8 mouse cellular contexts compared by ENCODE assay signal in the genomic region with DNA sequence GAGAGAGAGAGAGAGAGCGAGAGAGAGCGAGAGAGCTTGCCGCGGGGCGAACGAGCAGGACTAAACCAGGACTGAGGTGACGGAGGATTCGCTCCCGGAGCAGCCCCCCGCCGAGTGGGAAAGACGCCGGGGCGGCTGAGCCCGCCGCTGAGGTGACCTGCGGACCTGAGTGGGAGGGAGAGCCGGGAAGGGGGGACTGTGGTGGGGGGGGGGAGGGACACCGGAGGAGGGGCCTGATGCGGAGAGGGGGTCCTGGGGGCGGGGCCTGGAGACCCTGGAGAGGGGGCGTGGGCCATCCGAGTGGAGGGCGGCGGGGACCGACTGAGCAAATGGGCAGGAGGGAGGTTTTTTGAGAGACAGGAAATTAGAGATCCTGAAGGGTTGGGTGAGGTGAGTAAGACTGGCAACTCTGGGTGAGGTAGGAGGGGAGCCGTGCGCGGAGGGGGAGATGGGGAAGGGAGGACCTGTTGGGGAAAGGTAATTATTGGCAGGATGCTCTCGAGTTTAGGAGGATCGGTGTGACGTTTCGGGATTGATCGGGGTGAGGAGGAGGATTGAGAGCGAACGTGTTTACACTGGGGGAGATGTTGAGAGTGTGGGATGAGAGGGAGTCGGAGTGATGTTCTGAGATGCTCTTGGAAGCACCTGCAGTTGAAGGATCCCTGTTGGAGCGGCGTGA. TPM values are rescaled to one million over a fixed set of nuclear protein-coding genes. Genes with fewer than 3 reads are reported as not detected.
DNase-seq lines count a peak whose midpoint lies in the region; ATAC-seq and TF ChIP-seq lines count a peak whose summit lies in the region.

No protein-coding gene starts in this region.

- H3K4me1 ChIP-seq in ES-E14 (ENCODE audit: control insufficient read depth in 2 of 2, insufficient read depth in 2 of 2, low read length in 2 of 2, poor library complexity in 1 of 2): peaks cover 0 to 2% of the 10 kb centered on the region in 2 experiments; a peak in 2 of 4 replicates
- peaks cover 13% of the 10 kb centered on the region for H3K4me1 ChIP-seq in embryonic facial prominence, embryonic 13.5 days
- peaks cover 14% of the 10 kb centered on the region; the same call in 1 of the 2 replicates for H3K4me1 ChIP-seq in hindbrain, embryonic 14.5 days (replicated peaks; ENCODE audit: control insufficient read depth, insufficient read depth, low read length)
- H3K4me1 ChIP-seq in limb, embryonic 13.5 days: peaks cover 11% of the 10 kb centered on the region
- peaks cover 8% of the 10 kb centered on the region for H3K4me1 ChIP-seq in midbrain, embryonic 16.5 days (ENCODE audit: control insufficient read depth, insufficient read depth, low read length)

- DNase-seq in gastrocnemius, postnatal 25 days: peak; percentile 62
- DNase-seq in gastrocnemius, adult 8-10 months (ENCODE audit: low spot score in 2 of 2): no peak
- DNase-seq in ES-E14 (ENCODE audit: low read depth, low spot score): peak; percentile 70
- peak; percentile 67 for DNase-seq in hindbrain, embryonic 14.5 days (ENCODE audit: low spot score)
- peak; percentile 75 for DNase-seq in thymus, postnatal 14 days

- H3K4me3 ChIP-seq in ES-E14 (ENCODE audit: insufficient read depth in 1 of 2, low read depth in 1 of 2, low read length in 2 of 2, poor library complexity in 1 of 2, severe bottlenecking in 1 of 2): peak overlapping the region; percentile 89
- peak overlapping the region; percentile 62 for H3K4me3 ChIP-seq in embryonic facial prominence, embryonic 13.5 days
- H3K4me3 ChIP-seq in hindbrain, embryonic 14.5 days (replicated peaks; ENCODE audit: low read length): peak overlapping the region; percentile 62
- peak overlapping the region; percentile 60 for H3K4me3 ChIP-seq in limb, embryonic 13.5 days
- H3K4me3 ChIP-seq in midbrain, embryonic 16.5 days (ENCODE audit: low read depth, low read length): peak overlapping the region; percentile 67

- 0 out of 2 replicates have a peak, but pooled peaks cover 4% of the 10 kb centered on the region for H3K36me3 ChIP-seq in ES-E14 (ENCODE audit: control insufficient read depth, insufficient read depth, low read length, poor library complexity, severe bottlenecking)
- peaks cover 22% of the 10 kb centered on the region for H3K36me3 ChIP-seq in embryonic facial prominence, embryonic 13.5 days
- H3K36me3 ChIP-seq in hindbrain, embryonic 14.5 days (replicated peaks; ENCODE audit: control insufficient read depth, insufficient read depth): peaks cover 23% of the 10 kb centered on the region
- peaks cover 31% of the 10 kb centered on the region for H3K36me3 ChIP-seq in limb, embryonic 13.5 days
- peaks cover 9% of the 10 kb centered on the region for H3K36me3 ChIP-seq in midbrain, embryonic 16.5 days (ENCODE audit: control insufficient read depth, insufficient read depth, low read length)

- peak overlapping the region; percentile 89 for H3K27ac ChIP-seq in ES-E14 (ENCODE audit: insufficient read depth, low read depth, low read length, poor library complexity, severe bottlenecking)
- peak overlapping the region; percentile 94 for H3K27ac ChIP-seq in embryonic facial prominence, embryonic 13.5 days
- H3K27ac ChIP-seq in hindbrain, embryonic 14.5 days: peak overlapping the region; percentile 95
- peak overlapping the region; percentile 90 for H3K27ac ChIP-seq in limb, embryonic 13.5 days
- H3K27ac ChIP-seq in midbrain, embryonic 16.5 days (ENCODE audit: low read length): peak overlapping the region; percentile 93

- H3K27me3 ChIP-seq in embryonic facial prominence, embryonic 13.5 days: no peaks in the 10 kb centered on the region
- H3K27me3 ChIP-seq in hindbrain, embryonic 14.5 days (ENCODE audit: control insufficient read depth, insufficient read depth, low read length): no peaks in the 10 kb centered on the region
- no peaks in the 10 kb centered on the region for H3K27me3 ChIP-seq in limb, embryonic 13.5 days
- H3K27me3 ChIP-seq in midbrain, embryonic 16.5 days (ENCODE audit: control insufficient read depth, insufficient read depth, low read depth, low read length): no peaks in the 10 kb centered on the region

- no peaks in the 10 kb centered on the region for H3K9me3 ChIP-seq in ES-E14 (ENCODE audit: control insufficient read depth, insufficient read depth, low read depth, low read length)
- no peaks in the 10 kb centered on the region for H3K9me3 ChIP-seq in embryonic facial prominence, embryonic 13.5 days
- no peaks in the 10 kb centered on the region for H3K9me3 ChIP-seq in hindbrain, embryonic 14.5 days (ENCODE audit: control insufficient read depth, low read length)
- H3K9me3 ChIP-seq in limb, embryonic 13.5 days: no peaks in the 10 kb centered on the region
- no peaks in the 10 kb centered on the region for H3K9me3 ChIP-seq in midbrain, embryonic 16.5 days (replicated peaks; ENCODE audit: control insufficient read depth, low read length, poor library complexity, severe bottlenecking)

- peak overlapping the region; percentile 89 for H3K9ac ChIP-seq in ES-E14 (ENCODE audit: insufficient read depth, low read depth, low read length, poor library complexity, severe bottlenecking)
- peak overlapping the region; percentile 84 for H3K9ac ChIP-seq in embryonic facial prominence, embryonic 13.5 days
- peak overlapping the region; percentile 73 for H3K9ac ChIP-seq in hindbrain, embryonic 14.5 days
- H3K9ac ChIP-seq in limb, embryonic 13.5 days: peak overlapping the region; percentile 78
- H3K9ac ChIP-seq in midbrain, embryonic 16.5 days (ENCODE audit: low read depth, low read length): peak overlapping the region; percentile 70

- in situ Hi-C loops in ES-E14 (cut with MboI; ENCODE audit: low sequenced_read_pairs in 2 of 2, unreplicated experiment in 2 of 2): no loop called here

- peak overlapping the region; percentile 70 for H3K4me2 ChIP-seq in embryonic facial prominence, embryonic 13.5 days
- peak overlapping the region; percentile 57 for H3K4me2 ChIP-seq in hindbrain, embryonic 14.5 days (replicated peaks)
- peak overlapping the region; percentile 79 for H3K4me2 ChIP-seq in limb, embryonic 13.5 days (replicated peaks)
- peak overlapping the region; percentile 69 for H3K4me2 ChIP-seq in midbrain, embryonic 16.5 days (ENCODE audit: low read length)

- WGBS in embryonic facial prominence, embryonic 13.5 days: under 1% methylated on average over 38 of the region's 39 CpGs
- WGBS in hindbrain, embryonic 14.5 days: under 1% methylated on average over 38 of the region's 39 CpGs
- under 1% methylated on average over 37 of the region's 39 CpGs for WGBS in limb, embryonic 13.5 days
- under 1% methylated on average over 29 of the region's 39 CpGs for WGBS in midbrain, embryonic 16.5 days

- peak; percentile 75 for ATAC-seq in embryonic facial prominence, embryonic 13.5 days (ENCODE audit: insufficient number of reproducible peaks, insufficient read depth, low FRiP score, low TSS enrichment, low read depth)
- peak; percentile 67 for ATAC-seq in hindbrain, embryonic 14.5 days (ENCODE audit: low FRiP score)
- ATAC-seq in limb, embryonic 13.5 days (ENCODE audit: low FRiP score, low read depth): peak; percentile 82
- ATAC-seq in midbrain, embryonic 16.5 days: peak; percentile 76

TF ChIP-seq in ES-E14, 5 proteins besides CTCF, POLR2A, EP300 and RAD21:
- TF ChIP-seq CHD2 (IDR thresholded peaks at IDR 0.05; ENCODE audit: low read depth, low read length) (no peak), ZNF384 (IDR thresholded peaks at IDR 0.05; ENCODE audit: low read depth, low read length) (no peak), ZC3H11A (IDR thresholded peaks at IDR 0.05; ENCODE audit: borderline replicate concordance, low read depth, low read length) (no peak), HCFC1 (IDR thresholded peaks at IDR 0.05; ENCODE audit: borderline replicate concordance, insufficient read depth, low read length) (no peak), MAFK (IDR thresholded peaks at IDR 0.05; ENCODE audit: insufficient read depth, low read depth, low read length) (no peak)

RNA-seq across cellular contexts. Expression of a gene that starts 0.5 kb away (rescaled TPM):
- total RNA-seq in gastrocnemius, postnatal 25 days (2021): 1 to 10 TPM; 4.1 to 4.9 TPM
- total RNA-seq in gastrocnemius, adult 8-10 months (2022): 1 to 10 TPM; 5.0 to 9.1 (median 7.7) TPM
- total RNA-seq in ES-E14 (2012; rRNA removed): 4.7 and 5.8 TPM in 2 replicates
- 6.3 and 6.8 TPM in 2 replicates for polyA plus RNA-seq in embryonic facial prominence, embryonic 13.5 days (2015; fragmentation: Nextera tagmentation; extraction: Ambion mirVana)
- polyA plus RNA-seq in hindbrain, embryonic 14.5 days (2014; fragmentation: Nextera tagmentation; extraction: Ambion mirVana): 4.7 and 4.8 TPM in 2 replicates
- polyA plus RNA-seq in limb, embryonic 13.5 days (2015; fragmentation: Nextera tagmentation; extraction: Ambion mirVana): 4.9 and 5.4 TPM in 2 replicates
- polyA plus RNA-seq in midbrain, embryonic 16.5 days (2015; fragmentation: Nextera tagmentation; extraction: Ambion mirVana): 4.5 and 4.7 TPM in 2 replicates

RNA-seq across cellular contexts. Expression of a gene that starts 27.3 kb away (rescaled TPM):
- under 1 TPM; 0.23 to 0.40 TPM for total RNA-seq in gastrocnemius, postnatal 25 days (2021)
- under 1 TPM in 2 of 4 experiments, not detected in 2; 0.08 to 0.29 TPM for total RNA-seq in gastrocnemius, adult 8-10 months (2022)
- total RNA-seq in ES-E14 (2012; rRNA removed): 0.98 and 1.4 TPM in 2 replicates
- polyA plus RNA-seq in embryonic facial prominence, embryonic 13.5 days (2015; fragmentation: Nextera tagmentation; extraction: Ambion mirVana): 3.9 and 4.7 TPM in 2 replicates
- polyA plus RNA-seq in hindbrain, embryonic 14.5 days (2014; fragmentation: Nextera tagmentation; extraction: Ambion mirVana): 12.0 and 12.9 TPM in 2 replicates
- polyA plus RNA-seq in limb, embryonic 13.5 days (2015; fragmentation: Nextera tagmentation; extraction: Ambion mirVana): 4.2 and 4.4 TPM in 2 replicates
- polyA plus RNA-seq in midbrain, embryonic 16.5 days (2015; fragmentation: Nextera tagmentation; extraction: Ambion mirVana): 9.6 and 10.6 TPM in 2 replicates

RNA-seq across cellular contexts. Expression of a gene that starts 43.7 kb away (rescaled TPM):
- under 1 TPM; 0.13 to 0.56 TPM for total RNA-seq in gastrocnemius, postnatal 25 days (2021)
- total RNA-seq in gastrocnemius, adult 8-10 months (2022): under 1 TPM in 2 of 4 experiments, not detected in 2; 0.07 to 0.13 TPM
- total RNA-seq in ES-E14 (2012; rRNA removed): 32.7 and 51.3 TPM in 2 replicates
- polyA plus RNA-seq in embryonic facial prominence, embryonic 13.5 days (2015; fragmentation: Nextera tagmentation; extraction: Ambion mirVana): 26.9 and 31.5 TPM in 2 replicates
- polyA plus RNA-seq in hindbrain, embryonic 14.5 days (2014; fragmentation: Nextera tagmentation; extraction: Ambion mirVana): 4.3 and 5.2 TPM in 2 replicates
- polyA plus RNA-seq in limb, embryonic 13.5 days (2015; fragmentation: Nextera tagmentation; extraction: Ambion mirVana): 31.4 and 32.3 TPM in 2 replicates
- polyA plus RNA-seq in midbrain, embryonic 16.5 days (2015; fragmentation: Nextera tagmentation; extraction: Ambion mirVana): 2.4 TPM in 2 replicates

RNA-seq across cellular contexts. Expression of a gene that starts 59.2 kb away (rescaled TPM):
- 10 to 100 TPM; 13.9 to 15.0 TPM for total RNA-seq in gastrocnemius, postnatal 25 days (2021)
- total RNA-seq in gastrocnemius, adult 8-10 months (2022): 10 to 100 TPM; 14.1 to 18.4 (median 15.2) TPM
- total RNA-seq in ES-E14 (2012; rRNA removed): 11.7 and 14.6 TPM in 2 replicates
- polyA plus RNA-seq in embryonic facial prominence, embryonic 13.5 days (2015; fragmentation: Nextera tagmentation; extraction: Ambion mirVana): 39.0 and 40.3 TPM in 2 replicates
- polyA plus RNA-seq in hindbrain, embryonic 14.5 days (2014; fragmentation: Nextera tagmentation; extraction: Ambion mirVana): 49.3 and 57.4 TPM in 2 replicates
- polyA plus RNA-seq in limb, embryonic 13.5 days (2015; fragmentation: Nextera tagmentation; extraction: Ambion mirVana): 39.5 and 40.0 TPM in 2 replicates
- polyA plus RNA-seq in midbrain, embryonic 16.5 days (2015; fragmentation: Nextera tagmentation; extraction: Ambion mirVana): 47.0 and 51.7 TPM in 2 replicates

Comparison
In these comparisons a context has a peak if more than half of its experiments do, and no peak if none do; other contexts are left out.
1. DNase-seq: peak in gastrocnemius, postnatal 25 days (single experiment), ES-E14 (single experiment), hindbrain, embryonic 14.5 days (single experiment) and thymus, postnatal 14 days (single experiment); none in gastrocnemius, adult 8-10 months (0 of 2).
2. Peak in every context shown above with its lines, with median percentiles within 50 percentile points of each other: H3K27ac ChIP-seq, H3K4me3 ChIP-seq, H3K9ac ChIP-seq, ATAC-seq and H3K4me2 ChIP-seq.